Mouse (Mus musculus) 416B (cell line): ENCODE measurements at regions not wholly inside any gene's neighbourhood (a gene's known extent, or its start where the extent isn't known, plus 50 kb on each side); places are given as distances from the start of the nearest gene placed in this dataset.

ENCODE experiments used
- DNase-seq: peaks from one replicate; pipeline ENCODE4 v3.0.0; 2011; ENCODE audit warnings: low read depth

DNA sequence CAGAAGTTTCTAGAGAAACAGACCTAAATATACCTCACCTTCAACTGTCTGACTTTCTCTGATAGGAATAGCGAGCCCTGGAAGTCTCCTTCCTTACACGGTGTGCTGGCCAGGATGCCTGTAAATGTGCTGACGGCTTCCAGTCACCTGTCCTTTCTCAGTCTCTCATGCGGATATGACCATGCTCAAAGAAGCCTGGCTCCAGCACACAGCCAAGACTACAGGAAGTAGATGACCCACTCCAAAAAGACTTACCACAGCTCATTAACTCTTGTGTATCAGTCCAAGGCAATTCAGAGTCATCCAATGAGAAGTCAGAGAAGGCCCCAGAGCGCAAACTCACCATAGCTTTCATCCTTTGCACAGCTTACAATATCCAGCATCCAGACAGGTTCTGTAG lies 186.3 kb downstream of the Synb start:
- no peak for DNase-seq

DNA sequence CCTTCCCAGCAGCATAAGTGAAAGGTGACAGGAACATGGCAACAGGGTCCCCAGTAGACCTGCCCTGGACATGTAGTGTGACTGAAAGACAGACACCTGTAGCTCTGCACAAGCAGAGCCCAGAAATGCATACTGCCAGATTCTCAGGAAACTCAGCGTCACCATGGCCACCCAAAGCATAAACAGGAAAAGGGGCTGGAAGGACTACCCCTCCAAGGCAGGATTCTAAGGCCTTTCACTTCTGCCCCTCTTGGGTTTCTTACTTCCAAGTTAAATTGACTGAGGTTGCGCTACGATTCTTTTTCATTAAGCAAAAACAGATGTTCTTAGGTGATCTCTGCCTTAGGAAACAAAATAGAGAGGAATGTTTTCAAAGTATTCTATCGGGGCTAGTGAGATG lies 189.5 kb downstream of the Synb start:
- DNase-seq, result no peak

DNA sequence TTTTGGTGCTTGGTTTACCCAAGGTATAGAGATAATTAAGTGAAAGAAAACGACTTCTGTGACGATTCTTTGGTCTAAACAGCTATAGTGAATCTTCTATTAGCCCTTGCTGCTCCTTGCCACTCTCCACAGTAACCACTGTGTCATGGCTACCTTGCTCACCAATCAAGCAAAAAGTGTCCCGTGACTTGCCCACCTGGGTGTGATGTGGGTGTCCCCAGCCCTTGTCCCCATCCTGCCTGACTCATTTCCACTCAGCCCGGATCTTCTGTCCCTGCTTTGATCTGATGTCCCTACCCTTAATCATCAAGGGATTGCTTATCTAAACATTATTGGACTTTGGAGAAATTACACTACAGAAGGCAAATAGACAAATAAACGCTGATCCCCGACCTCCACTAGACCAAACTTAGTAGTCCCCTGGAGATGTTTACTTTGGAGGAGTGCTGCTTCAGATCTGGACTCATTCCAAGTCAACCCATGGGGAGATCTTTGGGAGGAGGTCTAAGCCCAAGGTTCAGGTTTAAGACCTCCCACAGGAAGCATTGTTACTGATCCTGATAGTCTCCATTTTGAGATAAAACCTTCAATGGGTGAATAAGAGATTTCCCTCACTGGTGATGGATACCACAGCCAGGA lies 190.6 kb downstream of the Synb start:
- no peak for DNase-seq

DNA sequence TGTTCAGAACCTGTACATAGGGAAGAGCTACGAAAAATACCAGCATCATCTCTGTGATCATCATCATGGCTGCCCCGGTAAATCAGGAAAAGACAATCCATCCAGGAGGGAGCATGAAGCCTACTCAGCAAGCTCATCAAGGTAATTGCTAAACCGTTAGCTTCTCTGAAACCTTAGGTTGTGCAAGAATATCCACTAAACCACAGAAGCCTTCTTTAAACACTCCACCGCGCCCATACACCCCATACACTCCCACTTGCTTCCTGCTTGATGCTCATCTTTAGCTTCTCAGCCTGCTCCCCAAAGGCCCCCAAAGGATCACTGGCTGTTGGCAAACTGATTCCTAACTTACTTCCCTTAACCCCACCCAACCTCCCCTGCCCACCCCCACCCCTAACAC lies 193.2 kb downstream of the Synb start:
- peak; percentile 6 for DNase-seq

DNA sequence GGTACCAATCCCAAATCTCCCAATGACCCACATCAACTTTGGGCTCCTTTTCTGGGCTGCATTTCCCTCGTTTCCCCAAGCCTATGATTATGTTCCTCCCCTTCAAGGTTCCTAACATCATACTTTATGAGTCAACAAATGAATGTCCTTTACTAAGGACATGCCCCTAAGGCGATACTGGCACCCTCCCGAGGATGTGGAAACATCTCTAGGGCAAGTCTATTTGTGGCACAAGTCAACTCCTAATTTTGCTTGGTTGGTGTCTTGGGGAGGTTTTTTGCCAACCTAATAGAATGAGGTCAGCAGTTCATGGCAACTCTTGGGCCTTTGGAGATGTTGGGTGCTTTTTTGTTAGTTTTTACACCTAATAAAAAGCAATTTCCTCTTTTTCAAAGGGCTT lies 198.5 kb downstream of the Synb start:
- no peak for DNase-seq
